Mouse (Mus musculus): ENCODE measurements around the gene Exoc8. TPM values are rescaled to one million over a fixed set of nuclear protein-coding genes. Genes with fewer than 3 reads are reported as not detected.

Exoc8 gene
- polyA plus RNA-seq, 1 experiment from 2014 or later: 4.7 TPM

DNA sequence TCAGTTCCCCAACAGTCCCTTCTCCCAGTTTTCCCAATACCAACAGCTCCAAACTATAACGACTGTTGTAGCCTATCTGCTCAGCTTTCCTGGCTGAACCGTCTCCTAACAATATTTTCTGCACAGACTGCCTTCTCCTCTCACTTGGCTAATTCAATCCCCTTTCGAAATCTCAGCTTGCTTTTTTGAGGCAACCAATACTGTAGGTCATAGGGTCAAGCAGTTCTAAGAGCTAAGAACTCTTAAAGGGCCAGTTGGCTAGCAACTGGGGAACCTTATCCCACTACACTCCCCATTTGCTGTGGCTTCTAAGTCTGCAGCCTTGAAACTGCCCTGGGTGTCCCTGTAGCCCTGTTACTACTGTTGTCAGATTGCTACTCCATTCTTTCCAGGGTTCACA, 52.4 kb downstream of the Exoc8 start:
- no peak for ATAC-seq
- Histone ChIP-seq H3K4me1 (replicated peaks; ENCODE audit: control insufficient read depth, insufficient read depth, low read length) (no peaks in the 10 kb centered on the region), H3K9ac (ENCODE audit: low read depth, low read length) (no peak overlapping the region), H3K27ac (ENCODE audit: low read depth, low read length) (no peak overlapping the region), H3K4me2 (replicated peaks; ENCODE audit: low read depth) (no peak overlapping the region), H3K27me3 (replicated peaks; ENCODE audit: control insufficient read depth, insufficient read depth, low read length) (no peaks in the 10 kb centered on the region), H3K4me3 (ENCODE audit: low read depth, low read length) (no peak overlapping the region), H3K36me3 (ENCODE audit: control insufficient read depth, insufficient read depth) (peaks cover 18% of the 10 kb centered on the region), H3K9me3 (ENCODE audit: control insufficient read depth) (no peaks in the 10 kb centered on the region)
- 68% methylated on average over 3 of the region's 3 CpGs for whole genome bisulfite sequencing
- TF ChIP-seq CTCF (IDR thresholded peaks at IDR 0.05; ENCODE audit: low read depth): no peak

Other genes with a start within 250 kb of the Exoc8 start
- gene 2310022B05Rik, start 234.3 kb downstream of the Exoc8 start, polyA plus RNA-seq (2015; fragmentation: Nextera tagmentation; extraction: Ambion mirVana): 22.1 and 22.6 TPM in 2 replicates
- gene Ttc13, start 175.7 kb downstream of the Exoc8 start, polyA plus RNA-seq (2015; fragmentation: Nextera tagmentation; extraction: Ambion mirVana): 19.0 and 20.2 TPM in 2 replicates
- gene Arv1, start 175.6 kb downstream of the Exoc8 start, polyA plus RNA-seq (2015; fragmentation: Nextera tagmentation; extraction: Ambion mirVana): 13.3 and 14.8 TPM in 2 replicates
- gene Fam89a, start 145.9 kb downstream of the Exoc8 start, polyA plus RNA-seq (2015; fragmentation: Nextera tagmentation; extraction: Ambion mirVana): 1.9 and 2.3 TPM in 2 replicates
- gene Trim67, start 104.6 kb downstream of the Exoc8 start, polyA plus RNA-seq (2015; fragmentation: Nextera tagmentation; extraction: Ambion mirVana): 0.23 and 0.29 TPM in 2 replicates
- gene Gnpat, start 34.7 kb downstream of the Exoc8 start, polyA plus RNA-seq (2015; fragmentation: Nextera tagmentation; extraction: Ambion mirVana): 31.0 and 31.9 TPM in 2 replicates
- gene 2810004N23Rik, start 34.6 kb downstream of the Exoc8 start, polyA plus RNA-seq (2015; fragmentation: Nextera tagmentation; extraction: Ambion mirVana): 17.7 and 20.6 TPM in 2 replicates
- 4.5 and 4.7 TPM in 2 replicates for gene Sprtn, start 181 bp upstream of the Exoc8 start, polyA plus RNA-seq (2015; fragmentation: Nextera tagmentation; extraction: Ambion mirVana)
- 8.2 and 8.5 TPM in 2 replicates for gene Egln1, start 51.6 kb upstream of the Exoc8 start, polyA plus RNA-seq (2015; fragmentation: Nextera tagmentation; extraction: Ambion mirVana)
- gene Tsnax, start 115.3 kb upstream of the Exoc8 start, polyA plus RNA-seq (2015; fragmentation: Nextera tagmentation; extraction: Ambion mirVana): 47.4 and 48.3 TPM in 2 replicates
- gene Disc1, start 156.5 kb upstream of the Exoc8 start, polyA plus RNA-seq (2015; fragmentation: Nextera tagmentation; extraction: Ambion mirVana): 0.39 and 0.40 TPM in 2 replicates